Mouse (Mus musculus) gastrocnemius, adult 8-10 months (tissue): Measurements from ENCODE around the gene Hbq1b. TPM values are rescaled to one million over a fixed set of nuclear protein-coding genes. Genes with fewer than 3 reads are reported as not detected.

Source experiments
- DNase-seq, 2 experiments: peaks; one replicate each; pipeline ENCODE4 v3.0.0; 2022; ENCODE audit warnings: low spot score in 2 of 2
- total RNA-seq, 4 experiments: library from RNA; stranded (reverse); gene quantifications; 2 replicates each; pipeline ENCODE4 v1.2.4; 2022

Gene Hbq1b
- total RNA-seq, 4 experiments from 2014 or later = not detected

DNA sequence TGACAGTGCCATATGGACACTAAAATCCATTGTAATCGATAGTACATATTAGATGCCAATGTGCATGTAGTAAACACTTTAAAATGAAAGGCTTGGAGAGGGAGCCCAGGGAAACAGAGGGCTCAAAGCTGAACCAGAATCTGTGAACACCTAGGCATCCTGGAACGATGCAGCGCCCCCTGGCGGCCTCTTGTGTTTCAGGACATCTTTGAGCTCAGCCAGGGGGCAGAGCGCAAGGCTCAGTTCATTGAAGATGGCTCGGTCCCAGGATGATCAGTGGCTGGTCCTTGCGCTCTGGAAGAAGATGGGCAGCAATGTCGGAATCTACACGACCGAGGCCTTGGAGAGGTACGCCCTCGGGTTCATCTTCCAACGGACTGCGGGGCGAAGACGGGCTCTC lies 13.1 kb downstream of the Hbq1b start, which contains the start of gene Hbq1a:
TSS of gene Hbq1a (plus strand) at position 205 of the 400 bp plus-strand sequence.
- DNase-seq = peak; percentile 34 to 42

DNA sequence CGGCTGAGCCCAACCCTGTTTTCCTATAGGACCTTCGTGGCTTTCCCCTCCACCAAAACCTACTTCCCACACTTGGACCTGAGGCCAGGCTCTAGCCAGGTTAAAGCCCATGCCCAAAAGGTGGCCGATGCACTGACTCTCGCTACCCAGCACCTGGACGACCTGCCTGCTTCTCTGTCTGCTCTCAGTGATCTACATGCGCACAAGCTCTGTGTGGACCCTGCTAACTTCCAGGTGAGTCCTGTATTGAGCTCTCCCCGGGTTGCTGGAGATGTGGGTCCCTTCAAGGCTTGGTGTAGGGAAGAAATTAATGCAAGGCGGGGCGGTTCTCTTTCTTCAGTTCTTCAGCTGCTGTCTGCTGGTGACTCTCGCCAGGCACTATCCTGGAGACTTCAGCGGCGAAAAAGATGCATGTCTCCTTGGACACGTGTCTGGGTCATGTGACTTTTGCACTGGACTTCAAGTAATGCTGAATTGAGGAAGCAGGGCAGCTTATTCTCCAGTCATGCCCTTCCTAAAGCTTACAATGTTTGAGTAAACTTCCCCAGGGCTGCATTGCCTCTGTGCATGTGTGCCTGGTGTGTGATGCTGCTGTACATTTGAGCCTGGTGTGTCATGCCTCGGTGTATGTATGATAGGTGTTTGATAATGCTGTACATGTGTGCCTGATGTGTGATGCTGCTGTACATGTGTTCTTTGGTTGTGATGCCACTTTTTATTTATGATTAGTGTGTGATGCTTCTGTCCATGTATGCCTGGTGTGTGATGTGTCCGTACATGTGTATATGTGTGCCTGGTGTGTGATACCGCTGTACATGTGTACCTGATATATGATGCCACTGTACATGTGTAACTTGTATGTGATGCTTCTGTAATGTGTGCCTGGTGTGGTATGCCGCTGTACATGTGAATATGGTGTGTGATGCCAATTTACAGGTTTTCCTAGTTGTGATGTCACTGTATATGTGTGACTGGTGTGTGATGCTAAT lies 13.8 kb downstream of the Hbq1b start:
- DNase-seq = no peak

DNA sequence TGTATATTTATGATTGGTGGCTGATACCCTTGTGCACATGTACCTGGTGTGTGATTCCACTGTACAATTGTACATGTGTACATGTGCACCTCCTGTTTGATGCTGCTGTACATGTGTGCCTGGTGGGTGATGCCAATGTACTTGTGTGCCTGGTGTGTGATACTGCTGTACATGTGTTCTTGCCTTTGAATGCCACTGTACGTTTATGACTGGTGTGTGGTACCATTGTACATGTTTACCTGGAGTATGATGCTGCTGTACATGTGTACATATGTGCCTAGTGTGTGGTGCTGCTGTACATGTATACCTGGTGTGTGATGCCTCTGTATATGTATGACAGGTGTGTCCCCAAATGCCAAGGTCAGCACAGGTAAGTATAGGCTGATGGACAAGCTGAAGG lies 14.7 kb downstream of the Hbq1b start:
- no peak for DNase-seq

DNA sequence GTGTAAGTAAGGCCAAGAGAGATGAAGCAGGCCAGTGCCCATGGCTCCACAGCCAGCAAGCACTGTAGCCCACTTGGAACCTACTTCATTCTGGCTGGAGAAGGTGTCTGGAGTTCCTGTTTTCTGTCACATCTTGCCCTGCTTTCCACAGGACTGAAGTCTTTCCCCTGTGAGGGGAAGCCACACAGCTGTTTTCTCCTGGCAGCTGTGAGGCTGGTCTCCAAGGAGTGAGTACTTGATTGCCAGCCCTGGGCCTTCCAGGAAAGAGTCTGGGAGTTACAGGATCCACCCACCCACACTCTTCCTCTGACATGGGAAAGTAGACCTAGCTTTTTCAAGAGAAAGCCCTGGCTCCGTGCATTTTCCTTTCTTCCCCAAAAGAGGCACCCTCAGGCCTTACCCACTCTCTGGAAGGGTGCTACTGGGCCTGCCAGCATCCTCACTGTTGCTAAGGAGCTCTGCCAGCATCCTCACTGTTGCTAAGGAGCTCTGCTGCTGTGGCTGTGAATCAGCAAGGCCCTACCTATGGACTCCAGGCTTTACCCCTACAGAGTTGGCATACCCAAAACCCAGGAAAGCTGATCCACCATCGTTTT lies 16.2 kb downstream of the Hbq1b start:
- no peak for DNase-seq

DNA sequence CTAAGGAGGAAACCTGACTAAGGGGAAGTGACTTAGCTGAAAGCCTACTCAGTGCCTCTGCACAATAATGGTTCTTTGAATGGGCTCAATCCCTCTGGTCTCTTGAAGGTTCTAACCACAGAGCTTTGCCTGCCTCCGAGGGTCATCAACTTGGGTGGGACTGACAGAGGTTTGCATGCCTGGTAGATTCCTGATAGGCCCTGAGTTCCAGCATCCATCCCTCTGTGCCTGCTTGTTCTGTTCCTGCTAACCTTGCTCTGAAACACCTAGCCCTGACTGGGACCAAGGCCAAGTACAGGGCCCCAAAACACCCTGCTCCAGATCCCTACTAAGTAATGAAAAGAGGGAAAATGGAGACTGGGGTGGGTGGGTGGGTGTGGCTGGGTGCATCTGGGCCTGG lies 16.7 kb downstream of the Hbq1b start:
- no peak for DNase-seq

DNA sequence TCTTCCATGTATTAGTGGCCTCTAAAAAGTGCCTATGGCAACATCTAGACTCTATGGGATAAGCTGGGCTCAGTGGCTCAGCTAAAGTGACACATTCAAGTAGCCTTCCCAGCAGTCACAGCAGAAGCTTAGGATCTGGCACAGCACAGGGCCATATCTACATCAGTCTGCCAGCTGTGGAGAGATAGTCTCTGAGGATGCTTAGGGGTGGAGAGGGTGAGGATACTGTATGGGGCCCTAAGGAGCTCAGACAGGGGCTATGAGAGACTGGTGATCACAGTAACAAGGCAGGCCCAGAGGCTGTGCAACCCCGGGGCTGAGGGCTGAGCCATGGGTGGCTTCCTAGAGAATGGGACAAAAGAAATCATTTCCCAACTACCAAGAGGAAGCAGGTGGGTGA lies 20.2 kb downstream of the Hbq1b start:
- no peak for DNase-seq

DNA sequence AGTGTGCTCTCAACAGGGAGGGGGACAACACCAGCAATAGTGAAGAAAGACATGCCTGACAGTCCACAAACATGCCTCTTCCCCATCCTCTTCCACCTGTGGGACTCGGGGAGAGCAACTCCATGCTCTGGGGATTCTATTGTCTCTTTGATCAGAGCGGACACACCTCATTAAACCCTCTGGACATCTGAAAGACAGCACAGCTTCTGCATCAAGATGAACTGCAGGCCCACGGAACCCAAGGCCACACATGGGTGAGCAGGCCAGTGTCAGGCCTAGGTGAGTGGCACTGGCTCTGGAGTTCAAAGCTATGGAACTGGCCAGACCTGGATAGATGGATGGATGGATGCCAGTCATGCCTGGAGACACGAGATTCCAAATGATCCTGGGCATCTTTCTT lies 22.7 kb downstream of the Hbq1b start:
- no peak for DNase-seq

DNA sequence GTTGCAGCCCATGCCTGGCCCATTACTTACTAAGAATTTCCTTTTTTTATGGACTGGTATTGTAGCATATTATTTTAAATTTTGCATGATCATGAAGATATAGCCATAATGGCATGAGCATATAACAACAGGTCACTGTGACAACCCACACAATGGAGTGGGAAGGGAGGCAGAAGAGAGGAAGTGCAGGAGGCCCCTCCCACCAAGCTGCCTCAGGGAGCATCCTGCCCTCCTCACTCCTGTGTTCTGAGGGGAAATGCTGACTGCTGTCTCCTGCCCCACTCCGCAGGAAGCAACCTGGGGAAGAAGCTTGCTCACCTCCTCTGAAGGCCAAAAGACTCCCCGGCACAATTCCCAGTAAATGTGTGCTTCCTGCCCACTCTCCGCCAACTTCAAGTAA lies 23.2 kb downstream of the Hbq1b start:
- no peak for DNase-seq

DNA sequence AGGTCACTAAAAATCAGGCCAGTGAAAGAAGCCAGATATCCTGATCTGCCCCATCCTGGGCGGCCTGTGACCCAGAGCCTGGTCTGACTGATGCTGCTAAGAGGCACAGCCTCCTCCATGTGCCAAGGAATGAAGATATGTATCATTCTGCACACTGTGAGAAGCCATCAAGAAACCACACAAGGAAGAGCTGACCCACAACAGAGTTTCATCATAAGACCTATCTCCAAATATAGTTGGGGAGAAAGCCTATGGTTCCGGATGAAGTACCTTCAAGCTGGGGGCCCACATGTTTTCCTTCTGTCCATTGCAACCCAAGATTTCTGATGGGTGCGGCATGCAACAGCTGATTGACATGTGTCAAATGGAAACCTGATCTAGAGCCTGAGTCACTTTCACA lies 29.2 kb downstream of the Hbq1b start:
- DNase-seq = no peak

DNA sequence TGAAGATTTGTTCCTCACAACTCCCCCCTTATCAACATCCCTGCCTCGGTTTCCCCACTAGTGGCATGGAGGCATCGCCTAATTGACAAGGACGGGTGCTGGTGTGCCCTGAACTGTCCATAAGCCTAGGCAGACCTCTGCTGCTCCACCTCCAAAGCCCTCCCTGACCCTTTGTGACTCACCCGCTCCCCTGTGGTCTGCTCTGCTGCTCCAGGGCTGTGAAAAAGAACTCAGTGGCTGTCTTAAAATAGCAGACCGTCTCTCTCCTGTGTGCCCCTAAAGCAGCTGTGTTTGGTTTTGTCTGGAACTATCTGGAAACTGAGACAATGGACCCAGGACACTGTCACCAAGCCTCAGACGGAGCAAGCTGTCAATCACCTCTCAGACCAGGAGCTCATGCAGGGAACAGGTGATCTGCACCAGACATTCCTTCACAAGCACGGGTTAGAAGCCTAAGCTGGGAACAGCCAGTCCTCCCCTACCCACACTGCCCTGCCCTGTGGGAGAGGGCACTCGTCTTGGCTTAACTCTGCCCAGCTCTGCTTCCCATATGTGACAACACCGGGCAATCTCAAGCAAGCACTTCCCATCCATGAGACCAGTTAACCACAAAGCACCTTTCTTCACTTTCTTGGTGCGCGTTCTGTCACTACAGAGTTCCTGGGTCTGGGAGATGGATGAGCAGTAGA lies 33.9 kb downstream of the Hbq1b start:
- no peak for DNase-seq

DNA sequence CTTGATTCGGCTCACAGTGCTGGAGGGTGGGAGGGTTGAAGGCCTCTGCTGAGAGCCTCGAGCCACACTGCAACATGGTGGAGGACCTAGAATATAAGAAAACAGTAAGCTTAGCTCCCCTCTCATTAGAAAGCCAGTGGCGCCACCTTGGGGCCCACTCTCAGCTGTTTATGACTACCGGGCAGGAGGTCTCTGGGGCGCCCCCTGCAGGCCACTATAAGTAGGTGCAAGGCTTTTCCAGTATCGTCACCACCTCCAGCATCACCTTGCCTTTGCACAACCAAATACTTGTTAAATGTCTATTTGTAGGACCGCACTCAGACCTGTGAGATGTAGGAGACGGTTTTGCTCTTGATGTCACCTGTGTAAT lies 34.4 kb downstream of the Hbq1b start:
- DNase-seq = peak; percentile 35 to 65

DNA sequence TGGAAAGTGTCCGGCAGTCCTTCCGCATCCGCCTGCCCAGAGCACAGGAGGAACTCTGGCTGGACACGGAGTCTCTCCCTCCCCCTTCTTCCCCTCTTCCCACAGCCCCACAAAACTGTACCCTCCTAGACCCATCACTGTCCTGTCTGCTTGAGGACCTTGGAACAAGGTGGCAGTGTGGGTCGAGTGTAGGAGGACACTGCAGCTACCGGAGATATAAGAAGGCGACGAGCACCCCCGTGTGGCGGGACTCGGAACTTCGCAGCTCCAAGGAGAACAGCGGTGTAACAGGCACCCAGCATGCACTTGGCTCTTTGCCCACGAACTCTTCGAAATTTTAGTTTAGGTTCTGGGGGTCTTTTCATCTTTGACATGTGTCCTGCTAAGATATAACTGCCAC lies 37.8 kb downstream of the Hbq1b start:
- peak; percentile 78 to 85 for DNase-seq

DNA sequence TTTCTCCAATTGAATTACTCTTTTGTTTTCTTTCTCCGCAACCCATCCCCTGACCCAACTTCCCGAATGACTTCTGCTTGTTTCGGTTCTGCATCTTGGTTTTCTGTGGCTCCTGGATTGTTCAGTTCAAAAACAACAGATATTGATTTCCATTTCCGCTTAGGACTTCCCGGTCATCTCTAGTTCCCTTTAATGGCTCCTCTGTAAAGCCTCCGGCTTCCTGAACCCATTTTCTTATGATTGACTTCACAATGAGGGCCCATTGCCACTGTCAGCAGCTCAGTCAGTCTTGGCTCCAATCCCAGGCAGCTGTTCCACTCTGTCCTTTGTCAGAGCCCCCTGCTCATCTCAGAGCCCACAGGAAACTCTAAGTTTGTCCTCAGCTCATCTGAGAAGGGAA lies 44.3 kb downstream of the Hbq1b start:
- no peak for DNase-seq

DNA sequence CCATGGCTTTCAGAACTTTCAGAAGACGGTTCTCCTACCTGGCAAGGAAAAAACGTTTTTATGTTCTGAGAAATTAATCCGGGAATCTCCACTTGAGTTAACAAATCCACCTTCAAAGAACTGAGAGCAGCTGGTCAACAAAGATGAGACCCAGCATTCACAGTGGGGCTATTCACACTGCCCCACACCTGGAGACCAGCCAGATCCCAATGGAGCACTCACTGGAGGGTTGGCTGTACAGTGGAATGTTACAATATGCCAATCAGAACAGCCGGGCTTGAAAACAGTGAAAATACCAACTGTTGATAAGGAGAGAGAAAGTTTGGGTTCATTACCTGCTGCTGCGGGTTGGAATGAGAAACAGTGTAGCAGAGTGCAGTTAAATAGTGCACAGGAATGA lies 45.1 kb downstream of the Hbq1b start:
- DNase-seq = no peak

DNA sequence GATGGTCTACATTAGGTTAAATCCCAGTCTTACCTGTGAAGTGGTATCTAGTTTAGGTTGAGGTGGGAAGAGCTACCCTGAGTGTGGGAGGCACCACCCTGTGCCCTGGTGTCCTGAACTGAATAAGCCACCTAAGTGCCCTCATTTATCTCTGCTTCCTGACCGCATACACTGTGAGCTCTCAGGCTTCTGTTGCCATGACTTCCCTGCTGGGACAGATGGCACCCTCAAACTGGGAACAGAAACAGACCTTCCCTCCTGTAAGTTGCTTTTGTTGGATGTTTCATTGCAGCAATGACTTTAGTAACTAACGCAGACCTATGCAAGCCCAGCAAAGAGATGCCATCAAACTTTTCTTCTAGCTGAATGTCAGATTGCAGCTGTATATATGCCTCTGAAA lies 46.5 kb downstream of the Hbq1b start:
- DNase-seq = no peak

DNA sequence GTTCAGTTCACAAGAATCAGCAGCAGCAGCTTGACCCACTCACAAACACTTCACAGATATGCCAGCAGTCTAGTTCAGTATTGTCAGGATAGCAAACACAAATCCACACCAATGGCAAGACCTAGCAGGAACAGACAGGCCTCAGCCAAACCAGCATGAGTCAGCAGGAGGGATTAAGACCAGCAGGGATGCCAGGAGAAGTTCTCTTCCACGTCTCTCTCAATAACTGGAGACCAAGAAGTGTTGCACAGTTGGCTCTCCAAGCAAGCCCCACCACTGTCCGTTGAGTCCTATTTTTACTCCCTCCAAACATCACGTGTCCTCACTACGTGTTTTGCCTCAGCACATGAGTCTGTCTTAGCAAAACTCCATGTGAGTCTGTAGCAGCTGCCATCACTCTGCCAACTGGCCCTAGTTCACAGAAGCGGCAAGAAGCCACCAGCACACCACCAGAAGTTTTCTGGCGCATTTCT lies 49.7 kb downstream of the Hbq1b start:
- DNase-seq = no peak

Other genes with a start within 250 kb of the Hbq1b start
- gene Il9r, start 86.7 kb upstream of the Hbq1b start, total RNA-seq = under 1 TPM in 1 of 4 experiments, not detected in 3; 0.29 TPM
- 10 to 100 TPM in 2 of 4 experiments, 1 to 10 TPM in 2; 9.4 to 12.5 (median 10.0) TPM for gene Snrnp25, start 81.5 kb upstream of the Hbq1b start, total RNA-seq
- gene Rhbdf1, start 64.7 kb upstream of the Hbq1b start, total RNA-seq = 10 to 100 TPM; 13.0 to 16.3 (median 14.4) TPM
- gene Mpg, start 60.5 kb upstream of the Hbq1b start, total RNA-seq = 1 to 10 TPM; 3.9 to 5.9 (median 4.8) TPM
- 10 to 100 TPM; 22.9 to 27.2 (median 24.6) TPM for gene Nprl3, start 19.3 kb upstream of the Hbq1b start, total RNA-seq
- not detected for gene Hba-x, start 10.6 kb upstream of the Hbq1b start, total RNA-seq
- gene Hba-a1, start 3.5 kb upstream of the Hbq1b start, total RNA-seq = 100 to 1,000 TPM; 119 to 302 (median 188) TPM
- gene Hba-a2, start 9.5 kb downstream of the Hbq1b start, total RNA-seq = 100 to 1,000 TPM in 3 of 4 experiments, 10 to 100 TPM in 1; 93.3 to 179 (median 137) TPM
- not detected for gene Hbq1a, start 13.1 kb downstream of the Hbq1b start, total RNA-seq
- 1 to 10 TPM; 1.7 to 2.8 (median 2.3) TPM for gene Sh3pxd2b, start 60.9 kb downstream of the Hbq1b start, total RNA-seq
- 1 to 10 TPM; 6.3 to 7.2 (median 6.6) TPM for gene Ubtd2, start 168.4 kb downstream of the Hbq1b start, total RNA-seq
- 1 to 10 TPM in 3 of 4 experiments, under 1 TPM in 1; 0.74 to 1.7 (median 1.3) TPM for gene Efcab9, start 245.1 kb downstream of the Hbq1b start, total RNA-seq
- gene Stk10, start 246.3 kb downstream of the Hbq1b start, total RNA-seq = 1 to 10 TPM; 1.2 to 2.4 (median 1.9) TPM